Mouse (Mus musculus) stomach, postnatal 0 days (tissue): ENCODE measurements at regions not wholly inside any gene's neighbourhood (a gene's known extent, or its start where the extent isn't known, plus 50 kb on each side); places are given as distances from the start of the nearest gene placed in this dataset.

Source experiments
- CTCF ChIP-seq: IDR thresholded peaks from 2 replicates; pipeline ENCODE4 v1.5.1; 2016; ENCODE audit warnings: antibody characterized with exemption, low read depth, mild to moderate bottlenecking, moderate library complexity
- EP300 ChIP-seq: optimal IDR thresholded peaks from 2 replicates; pipeline ENCODE3; 2016; ENCODE audit warnings: antibody characterized with exemption

DNA sequence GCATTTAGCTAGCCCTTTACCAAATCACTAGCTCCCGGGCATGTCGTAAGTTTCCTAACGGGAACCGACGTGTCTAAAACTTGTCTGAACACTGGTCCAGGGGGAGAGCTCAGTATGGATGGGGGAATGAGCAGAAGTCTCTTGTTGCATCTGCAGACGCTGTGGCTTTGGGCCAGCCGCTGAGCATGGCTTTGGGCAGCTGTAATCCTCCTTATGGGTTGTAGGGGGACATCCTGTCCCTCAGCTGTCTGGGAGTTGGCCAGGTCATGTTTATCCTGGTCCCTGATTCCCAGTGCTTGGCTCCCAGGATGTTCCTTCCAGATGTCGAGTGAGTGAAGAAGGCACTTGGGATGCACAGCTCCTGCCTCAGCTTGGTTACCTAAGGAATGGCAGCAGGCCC, 71.4 kb upstream of the Stx16 start:
- TF ChIP-seq CTCF (no peak), EP300 (no peak)
